Mouse (Mus musculus) kidney, adult 2 months (tissue): ENCODE data around the gene Tmem254b. TPM values are rescaled to one million over a fixed set of nuclear protein-coding genes. Genes with fewer than 3 reads are reported as not detected.
"Not testable (repeated sequence)": the region's sequence is repeated elsewhere in the genome, so short reads cannot be mapped to it uniquely, and the experiment has no call there.

Source experiments
- DNase-seq: peaks from one replicate; pipeline ENCODE4 v3.0.0; 2021
- H3K27ac ChIP-seq: fragments of 200-500 bp; 2 replicates; pipeline ENCODE4 v1.5.1; 2012; ENCODE audit warnings: low read depth, low read length, control low read depth, inconsistent platforms; ENCODE audit not compliant: insufficient read depth
- H3K27me3 ChIP-seq: fragments of 200-500 bp; replicated peaks from 2 replicates; pipeline ENCODE4 v1.6.1; 2012; ENCODE audit warnings: mild to moderate bottlenecking, moderate library complexity, low read length, inconsistent platforms; ENCODE audit not compliant: control insufficient read depth, insufficient read depth
- H3K36me3 ChIP-seq: fragments of 200-500 bp; 2 replicates; pipeline ENCODE4 v1.6.1; 2012; ENCODE audit warnings: mild to moderate bottlenecking, moderate library complexity, low read length, inconsistent platforms; ENCODE audit not compliant: control insufficient read depth, insufficient read depth
- H3K4me1 ChIP-seq: fragments of 200-500 bp; 2 replicates; pipeline ENCODE4 v1.6.1; 2011; ENCODE audit warnings: low read length; ENCODE audit not compliant: control insufficient read depth, insufficient read depth
- H3K4me3 ChIP-seq: fragments of 200-500 bp; 2 replicates; pipeline ENCODE4 v1.5.1; 2011; ENCODE audit warnings: mild to moderate bottlenecking, low read depth, low read length, control low read depth; ENCODE audit not compliant: insufficient read depth
- WGBS: fragments of 180-500 bp; shearing (Covaris S2); methylation state at CpG from one replicate; pipeline ENCODE4 v1.1.7; 2018; 5-methylcytosine and 5-hydroxymethylcytosine counted together
- polyA plus RNA-seq: library from polyadenylated mRNA; depleted of rRNA; stranded (reverse); fragments of >200 nt; gene quantifications from 2 replicates; pipeline ENCODE4 v1.2.3, GENCODE M21; 2012; rRNA removed

Tmem254b gene
- 162 and 226 TPM in 2 replicates for polyA plus RNA-seq

- H3K4me1 ChIP-seq, DNase-seq, H3K4me3 ChIP-seq, H3K36me3 ChIP-seq, H3K27me3 ChIP-seq, H3K27ac ChIP-seq: not testable (repeated sequence)
- no CpG with 5 or more reads among the region's 10 CpGs for WGBS
Measured at GRCm38 (mm10) chr14:26206926-26207247, at the start of gene Tmem254b. Gene Tmem254b, minus strand, starts transcription at chr14:26207041.

DNA sequence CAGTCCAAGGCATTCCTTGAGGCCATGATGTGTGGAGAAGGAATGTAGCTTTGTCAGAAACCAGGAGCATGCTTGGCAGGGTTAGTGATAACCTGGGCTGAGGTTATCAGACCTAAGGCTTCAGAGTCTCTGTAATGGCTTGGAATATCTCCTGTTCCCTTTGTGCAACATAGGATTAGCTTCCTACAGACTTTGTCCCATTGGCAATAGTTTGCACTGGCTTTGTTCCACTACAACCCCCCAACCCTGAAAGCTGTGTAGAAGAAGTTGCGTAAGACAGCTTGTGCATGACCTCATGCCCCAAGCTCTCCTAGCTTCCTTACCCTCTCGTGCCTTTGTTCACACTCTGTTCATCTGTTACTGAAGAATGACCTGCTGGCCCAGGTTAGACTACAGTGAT lies 30.3 kb upstream of the Tmem254b start:
- H3K36me3 ChIP-seq, DNase-seq, H3K4me3 ChIP-seq, H3K27ac ChIP-seq, H3K27me3 ChIP-seq, H3K4me1 ChIP-seq: not testable (repeated sequence)
- no CpG with 5 or more reads among the region's 2 CpGs for WGBS

DNA sequence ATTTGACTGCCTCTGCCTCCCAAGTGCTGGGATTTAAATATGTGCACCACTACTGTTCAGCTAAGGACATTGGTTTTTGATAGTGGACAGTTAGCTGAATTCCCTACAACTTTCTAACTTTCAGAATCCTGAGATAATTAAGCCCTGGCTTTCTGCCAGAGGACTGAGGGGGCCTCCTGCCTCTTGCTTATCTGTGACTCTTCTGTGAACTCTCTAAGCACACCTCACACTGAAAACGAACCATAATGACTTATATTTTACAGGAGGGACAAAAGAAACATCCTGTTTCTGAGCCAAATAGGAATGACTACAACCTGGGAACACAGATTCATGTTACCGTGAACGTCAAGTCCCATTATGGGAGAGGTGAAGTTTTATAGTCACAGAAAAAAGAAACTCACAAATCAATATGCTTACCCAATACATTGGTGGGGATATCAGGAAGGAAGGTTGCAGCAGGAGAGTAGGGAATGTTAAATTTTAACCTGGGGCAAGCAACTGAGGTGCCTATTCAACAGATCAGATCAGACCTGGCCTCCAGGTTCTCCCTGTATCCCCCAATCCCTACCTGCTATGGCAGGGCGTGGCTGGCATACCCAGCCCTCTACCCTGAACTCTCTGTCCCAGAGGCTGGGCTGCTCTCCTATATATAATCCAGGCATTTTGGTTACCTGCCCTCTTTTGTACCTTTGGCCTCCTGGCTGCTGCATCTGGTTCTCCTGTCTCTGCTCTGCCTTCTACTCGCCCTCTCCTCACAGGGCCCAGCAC lies 9.6 kb upstream of the Tmem254b start:
- not testable (repeated sequence) for H3K27me3 ChIP-seq, H3K4me1 ChIP-seq, DNase-seq, H3K36me3 ChIP-seq, H3K27ac ChIP-seq, H3K4me3 ChIP-seq
- no CpG with 5 or more reads among the region's 5 CpGs for WGBS

GRCm38 (mm10) chr14:26206197-26206925 lies 480 bp downstream of the Tmem254b start:
- H3K27me3 ChIP-seq, H3K27ac ChIP-seq, H3K4me3 ChIP-seq, H3K36me3 ChIP-seq, H3K4me1 ChIP-seq, DNase-seq: not testable (repeated sequence)
- no CpG with 5 or more reads among the region's 44 CpGs for WGBS

DNA sequence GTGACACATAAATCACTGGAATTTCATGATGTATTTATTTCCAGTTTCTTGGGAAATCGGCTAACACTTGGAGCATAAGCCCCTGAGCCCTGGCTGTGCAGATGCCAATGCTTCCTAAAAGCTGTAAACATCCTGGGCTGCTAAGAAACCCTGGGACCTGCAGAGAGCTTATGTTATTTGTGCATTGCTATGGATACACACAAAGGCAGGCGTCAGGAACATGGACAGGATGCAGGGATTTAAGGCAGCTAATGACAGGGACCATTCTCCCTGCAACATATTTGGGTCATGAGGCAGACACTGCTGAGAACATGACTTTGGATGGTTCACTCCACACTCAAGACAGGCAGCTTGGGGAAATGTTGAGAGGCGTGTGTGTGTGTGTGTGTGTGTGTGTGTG lies 9.0 kb downstream of the Tmem254b start:
- no CpG with 5 or more reads among the region's 3 CpGs for WGBS
- not testable (repeated sequence) for H3K27me3 ChIP-seq, H3K4me3 ChIP-seq, H3K36me3 ChIP-seq, H3K4me1 ChIP-seq, DNase-seq, H3K27ac ChIP-seq

- DNase-seq, H3K36me3 ChIP-seq, H3K27ac ChIP-seq, H3K4me1 ChIP-seq, H3K4me3 ChIP-seq, H3K27me3 ChIP-seq: not testable (repeated sequence)
- WGBS, result no CpG with 5 or more reads among the region's 8 CpGs
Measured at GRCm38 (mm10) chr14:26188361-26188760, 18.5 kb downstream of the Tmem254b start.

- not testable (repeated sequence) for DNase-seq, H3K4me3 ChIP-seq, H3K27ac ChIP-seq, H3K4me1 ChIP-seq, H3K36me3 ChIP-seq, H3K27me3 ChIP-seq
- no CpG with 5 or more reads among the region's 9 CpGs for WGBS
Measured at GRCm38 (mm10) chr14:26186638-26187037, 20.2 kb downstream of the Tmem254b start.

- not testable (repeated sequence) for H3K27me3 ChIP-seq, H3K4me1 ChIP-seq, DNase-seq, H3K27ac ChIP-seq, H3K4me3 ChIP-seq, H3K36me3 ChIP-seq
- WGBS, result no CpG with 5 or more reads among the region's 10 CpGs
Measured at GRCm38 (mm10) chr14:26182380-26182779, 24.5 kb downstream of the Tmem254b start, which contains the start of gene Plac9b. Gene Plac9b, minus strand, starts transcription at chr14:26182480.

DNA sequence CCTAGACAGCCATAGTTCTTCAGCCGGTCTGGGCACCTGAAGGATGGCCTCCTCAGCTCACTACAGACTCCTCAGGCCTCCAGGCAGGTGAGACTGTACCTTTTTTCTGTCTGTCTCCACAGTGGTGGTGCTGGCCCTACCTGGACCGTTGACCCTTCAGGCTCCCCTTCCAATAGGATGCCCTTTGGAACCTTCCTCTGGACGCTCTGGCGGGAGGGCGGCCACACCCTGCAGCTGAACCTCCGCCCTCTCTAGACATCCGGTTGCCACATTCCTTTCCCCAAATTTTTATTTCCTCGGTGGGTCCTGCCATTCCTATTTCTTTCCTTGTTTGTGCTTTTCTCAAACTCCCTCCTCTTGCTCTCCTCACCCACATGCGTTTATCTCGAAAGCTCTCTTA lies 25.2 kb downstream of the Tmem254b start:
- H3K4me3 ChIP-seq, H3K27ac ChIP-seq, H3K27me3 ChIP-seq, H3K4me1 ChIP-seq, H3K36me3 ChIP-seq, DNase-seq: not testable (repeated sequence)
- WGBS, result no CpG with 5 or more reads among the region's 10 CpGs

DNA sequence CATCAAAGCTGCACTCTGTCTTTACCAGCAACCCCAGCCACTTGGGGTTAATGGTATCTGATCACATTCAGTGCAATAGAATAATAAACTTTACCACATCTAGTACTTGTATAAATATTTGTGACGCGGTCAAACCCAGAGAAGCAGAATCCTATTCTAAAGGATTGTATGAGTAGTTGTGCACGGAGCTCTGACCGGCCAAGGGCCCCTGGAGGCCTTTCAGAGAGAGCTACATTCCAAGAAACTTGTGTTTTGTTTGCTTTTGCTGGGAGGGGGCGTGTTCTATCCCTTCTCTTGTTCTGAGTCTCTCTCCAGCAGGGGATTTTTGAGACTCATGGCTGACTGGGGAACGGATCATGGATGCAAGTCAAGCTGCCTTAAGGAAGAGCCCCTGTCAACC lies 31.8 kb downstream of the Tmem254b start:
- H3K4me3 ChIP-seq, DNase-seq, H3K4me1 ChIP-seq, H3K36me3 ChIP-seq, H3K27me3 ChIP-seq, H3K27ac ChIP-seq: not testable (repeated sequence)
- whole genome bisulfite sequencing, result no CpG with 5 or more reads among the region's 6 CpGs

DNA sequence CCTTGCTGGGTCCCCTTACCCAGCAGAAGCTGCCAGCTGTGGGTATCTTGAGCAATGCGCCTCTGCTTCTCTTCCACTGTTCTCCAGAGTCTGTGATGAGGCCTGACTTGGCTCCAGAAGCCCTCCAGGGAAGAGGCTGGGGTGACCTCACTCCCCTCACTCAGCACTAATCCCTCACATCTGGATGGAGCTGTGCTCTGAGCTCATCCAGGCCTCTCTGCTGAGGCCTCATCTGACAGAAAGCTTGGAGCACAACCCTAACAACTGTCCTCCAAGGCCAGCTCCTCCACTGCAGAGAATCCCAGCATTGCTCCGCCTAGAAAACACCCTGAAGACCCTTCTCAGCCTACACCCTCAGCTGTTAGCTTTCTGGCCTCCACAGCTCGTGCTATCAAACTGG lies 32.9 kb downstream of the Tmem254b start:
- DNase-seq, H3K27ac ChIP-seq, H3K4me3 ChIP-seq, H3K36me3 ChIP-seq, H3K27me3 ChIP-seq, H3K4me1 ChIP-seq: not testable (repeated sequence)
- no CpG with 5 or more reads among the region's 3 CpGs for WGBS
